Mouse (Mus musculus) inflammation-experienced regulatory T-cells, adult 16 weeks (primary cell): ENCODE data around the gene Nckipsd. TPM values are rescaled to one million over a fixed set of nuclear protein-coding genes. Genes with fewer than 3 reads are reported as not detected.

Experiments
- polyA plus RNA-seq: library from polyadenylated mRNA; unstranded; fragments of 100-300 nt; shearing (Covaris generic); gene quantifications from one replicate; pipeline ENCODE4 v1.2.1, GENCODE M21; 2017

The Nckipsd gene
- 7.7 TPM for polyA plus RNA-seq

DNA sequence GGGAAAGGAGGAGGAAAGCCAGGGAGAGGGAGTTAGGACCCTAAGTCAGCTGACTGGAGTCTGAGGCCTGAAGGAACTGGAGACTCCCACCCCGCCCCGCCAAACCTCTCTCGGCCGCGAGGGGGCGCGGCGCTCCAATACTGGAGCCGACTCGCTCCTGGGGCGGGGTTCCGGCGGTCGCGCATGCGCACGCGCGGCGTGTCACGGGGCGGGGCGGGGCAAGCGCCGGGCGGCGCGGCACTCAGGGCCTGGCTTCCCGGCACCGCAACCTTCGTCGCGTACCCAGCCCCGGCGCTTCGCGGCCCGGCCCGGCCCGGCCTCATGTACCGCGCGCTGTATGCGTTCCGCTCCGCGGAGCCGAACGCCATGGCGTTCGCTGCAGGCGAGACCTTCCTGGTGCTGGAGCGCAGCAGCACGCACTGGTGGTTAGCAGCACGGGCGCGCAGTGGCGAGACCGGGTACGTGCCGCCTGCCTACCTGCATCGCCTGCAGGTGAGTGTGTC, at the start of gene Nckipsd:
Gene Nckipsd (plus strand): TSS at position 206 of the 503 bp plus-strand sequence.

GRCm38 (mm10) chr9:108783548-108784463, 24.4 kb upstream of the Nckipsd start, which contains the start of gene Ip6k2:
Ip6k2 (plus strand) TSS chr9:108783796.

DNA sequence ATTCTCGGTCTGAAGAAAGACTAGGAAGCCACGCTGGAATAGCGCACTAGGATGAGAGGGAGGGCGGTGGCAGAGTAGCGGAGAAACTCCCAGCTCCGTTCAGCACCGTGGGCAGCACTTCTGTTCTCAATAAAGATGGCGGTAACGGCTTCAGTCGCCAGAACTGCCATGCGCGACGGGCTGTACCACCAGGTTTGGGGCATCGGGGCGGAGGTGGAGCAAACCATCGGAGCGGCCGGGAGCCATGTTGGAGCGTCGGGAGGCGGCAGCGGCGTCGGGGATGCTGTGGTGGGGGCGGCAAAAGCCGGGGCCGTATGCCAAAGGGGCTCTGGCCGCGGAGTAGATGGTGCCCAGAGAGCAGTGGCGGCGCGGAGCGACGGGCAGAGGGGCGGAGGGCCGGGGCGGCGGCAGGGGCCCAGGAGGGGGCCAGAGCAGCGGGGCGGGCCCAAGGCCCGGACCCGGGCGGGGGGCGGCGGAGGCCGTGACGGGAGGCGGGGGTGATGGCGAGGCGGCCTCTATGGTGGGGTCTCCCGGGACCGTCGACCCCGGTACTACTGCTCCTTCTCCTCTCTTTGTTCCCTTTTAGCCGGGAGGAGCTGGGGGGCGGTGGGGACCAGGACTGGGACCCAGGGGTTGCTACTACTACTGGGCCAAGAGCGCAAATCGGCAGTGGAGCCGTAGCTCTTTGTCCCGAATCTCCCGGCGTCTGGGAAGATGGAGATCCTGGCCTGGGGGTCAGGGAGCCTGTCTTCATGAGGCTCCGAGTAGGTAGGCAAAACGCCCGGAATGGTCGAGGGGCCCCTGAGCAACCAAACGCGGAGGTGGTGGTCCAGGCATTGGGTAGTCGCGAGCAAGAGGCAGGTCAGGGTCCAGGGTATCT, 17.9 kb downstream of the Nckipsd start, which contains the start of gene Celsr3:
Gene Celsr3 (plus strand): TSS at position 501 of the 880 bp plus-strand sequence.

GRCm38 (mm10) chr9:108852976-108853375, 44.8 kb downstream of the Nckipsd start, which contains the start of gene Slc26a6:
Slc26a6 (plus strand) TSS chr9:108853283.

Other genes starting within 250 kb of the Nckipsd start
- gene Impdh2, start 248.1 kb upstream of the Nckipsd start, polyA plus RNA-seq, result 107 TPM
- gene Ndufaf3, start 240.9 kb upstream of the Nckipsd start, polyA plus RNA-seq, result 73.7 TPM
- gene Dalrd3, start 238.5 kb upstream of the Nckipsd start, polyA plus RNA-seq, result 150 TPM
- 105 TPM for gene Wdr6, start 229.6 kb upstream of the Nckipsd start, polyA plus RNA-seq
- gene P4htm, start 210.7 kb upstream of the Nckipsd start, polyA plus RNA-seq, result 21.6 TPM
- gene Arih2, start 159.0 kb upstream of the Nckipsd start, polyA plus RNA-seq, result 96.5 TPM
- 55.1 TPM for gene Slc25a20, start 146.3 kb upstream of the Nckipsd start, polyA plus RNA-seq
- gene Prkar2a, start 119.1 kb upstream of the Nckipsd start, polyA plus RNA-seq, result 3.0 TPM
- 15.2 TPM for gene Ip6k2, start 24.6 kb upstream of the Nckipsd start, polyA plus RNA-seq
- gene Celsr3, start 18.0 kb downstream of the Nckipsd start, polyA plus RNA-seq, result not detected
- 17.7 TPM for gene Slc26a6, start 44.9 kb downstream of the Nckipsd start, polyA plus RNA-seq
- gene Tmem89, start 106.3 kb downstream of the Nckipsd start, polyA plus RNA-seq, result not detected
- gene Uqcrc1, start 128.3 kb downstream of the Nckipsd start, polyA plus RNA-seq, result 386 TPM
- 0.34 TPM for gene Col7a1, start 145.2 kb downstream of the Nckipsd start, polyA plus RNA-seq
- not detected for gene Ucn2, start 177.6 kb downstream of the Nckipsd start, polyA plus RNA-seq
- 10.9 TPM for gene Pfkfb4, start 183.4 kb downstream of the Nckipsd start, polyA plus RNA-seq
- 5,738 TPM for gene Shisa5, start 230.2 kb downstream of the Nckipsd start, polyA plus RNA-seq